Mouse (Mus musculus) liver, adult 2 months (tissue): ENCODE results near the gene Prr22.

ENCODE experiments used
- CTCF ChIP-seq: fragments of 200-500 bp; IDR thresholded peaks from 2 replicates; pipeline ENCODE4 v1.5.1; 2011; ENCODE audit warnings: low read depth, low read length, control low read depth
- POLR2A ChIP-seq: fragments of 200-500 bp; IDR thresholded peaks from 2 replicates; pipeline ENCODE4 v1.6.1; 2011; ENCODE audit warnings: low read length, control low read depth; ENCODE audit not compliant: insufficient read depth; ENCODE audit errors: extremely low read depth

- TF ChIP-seq CTCF (no peak), POLR2A (no peak)
Observed at GRCm38 (mm10) chr17:56768941-56769340, 1.1 kb upstream of the Prr22 start.
